Mouse (Mus musculus): Measurements from ENCODE around the gene Adipor2. TPM values are rescaled to one million over a fixed set of nuclear protein-coding genes. Genes with fewer than 3 reads are reported as not detected.

Adipor2 gene
- polyA plus RNA-seq, 1 experiment from 2014 or later = 43.3 TPM

- Histone ChIP-seq H3K4me1 (replicated peaks; ENCODE audit: insufficient read depth, low read length) (no peaks in the 10 kb centered on the region), H3K4me2 (ENCODE audit: low read length) (no peak overlapping the region), H3K36me3 (ENCODE audit: insufficient read depth, low read length) (no peaks in the 10 kb centered on the region), H3K4me3 (replicated peaks; ENCODE audit: low read depth, low read length) (no peak overlapping the region), H3K27me3 (ENCODE audit: insufficient read depth, low read length) (no peaks in the 10 kb centered on the region), H3K9ac (ENCODE audit: low read depth, low read length) (no peak overlapping the region), H3K9me3 (replicated peaks; ENCODE audit: low read length) (no peaks in the 10 kb centered on the region), H3K27ac (no peak overlapping the region)
- WGBS = 94% methylated on average over 3 of the region's 3 CpGs
- ATAC-seq (replicated peaks; ENCODE audit: low FRiP score, low read depth) = no peak
- TF ChIP-seq CTCF (IDR thresholded peaks at IDR 0.05; ENCODE audit: low read depth) = no peak
- DNase-seq (ENCODE audit: low spot score) = no peak
These were observed 16.9 kb downstream of the Adipor2 start for GRCm38 (mm10) chr6:119400649-119401048.

- no peak for TF ChIP-seq CTCF (IDR thresholded peaks at IDR 0.05; ENCODE audit: low read depth)
- 93% methylated on average over 3 of the region's 3 CpGs for WGBS
- H3K4me1 ChIP-seq (replicated peaks; ENCODE audit: insufficient read depth, low read length) = no peaks in the 10 kb centered on the region
- no peaks in the 10 kb centered on the region for H3K36me3 ChIP-seq (ENCODE audit: insufficient read depth, low read length)
- H3K27ac ChIP-seq = no peak overlapping the region
- H3K9ac ChIP-seq (ENCODE audit: low read depth, low read length) = no peak overlapping the region
- H3K27me3 ChIP-seq (ENCODE audit: insufficient read depth, low read length) = no peaks in the 10 kb centered on the region
- no peaks in the 10 kb centered on the region for H3K9me3 ChIP-seq (replicated peaks; ENCODE audit: low read length)
- H3K4me2 ChIP-seq (ENCODE audit: low read length) = no peak overlapping the region
- DNase-seq (ENCODE audit: low spot score) (no peak), ATAC-seq (replicated peaks; ENCODE audit: low FRiP score, low read depth) (no peak)
- no peak overlapping the region for H3K4me3 ChIP-seq (replicated peaks; ENCODE audit: low read depth, low read length)
These were observed 18.1 kb downstream of the Adipor2 start for GRCm38 (mm10) chr6:119399371-119399770.

- H3K4me1 ChIP-seq (replicated peaks; ENCODE audit: insufficient read depth, low read length) = no peaks in the 10 kb centered on the region
- ATAC-seq (replicated peaks; ENCODE audit: low FRiP score, low read depth) = no peak
- WGBS = 58% methylated on average over 5 of the region's 5 CpGs
- no peak for DNase-seq (ENCODE audit: low spot score)
- no peak overlapping the region for H3K4me3 ChIP-seq (replicated peaks; ENCODE audit: low read depth, low read length)
- H3K9ac ChIP-seq (ENCODE audit: low read depth, low read length) = no peak overlapping the region
- no peaks in the 10 kb centered on the region for H3K36me3 ChIP-seq (ENCODE audit: insufficient read depth, low read length)
- no peaks in the 10 kb centered on the region for H3K27me3 ChIP-seq (ENCODE audit: insufficient read depth, low read length)
- no peak overlapping the region for H3K27ac ChIP-seq
- H3K4me2 ChIP-seq (ENCODE audit: low read length) = no peak overlapping the region
- H3K9me3 ChIP-seq (replicated peaks; ENCODE audit: low read length) = no peaks in the 10 kb centered on the region
- no peak for TF ChIP-seq CTCF (IDR thresholded peaks at IDR 0.05; ENCODE audit: low read depth)
These were observed 21.2 kb downstream of the Adipor2 start for GRCm38 (mm10) chr6:119396309-119396634.

- Histone ChIP-seq H3K9ac (ENCODE audit: low read depth, low read length) (no peak overlapping the region), H3K4me2 (ENCODE audit: low read length) (no peak overlapping the region), H3K4me3 (replicated peaks; ENCODE audit: low read depth, low read length) (no peak overlapping the region), H3K27me3 (ENCODE audit: insufficient read depth, low read length) (no peaks in the 10 kb centered on the region), H3K27ac (no peak overlapping the region), H3K9me3 (replicated peaks; ENCODE audit: low read length) (no peaks in the 10 kb centered on the region), H3K36me3 (ENCODE audit: insufficient read depth, low read length) (no peaks in the 10 kb centered on the region), H3K4me1 (replicated peaks; ENCODE audit: insufficient read depth, low read length) (no peaks in the 10 kb centered on the region)
- 74% methylated on average over 14 of the region's 14 CpGs for WGBS
- TF ChIP-seq CTCF (IDR thresholded peaks at IDR 0.05; ENCODE audit: low read depth) = no peak
- ATAC-seq (replicated peaks; ENCODE audit: low FRiP score, low read depth) (no peak), DNase-seq (ENCODE audit: low spot score) (no peak)
These were observed 21.8 kb downstream of the Adipor2 start for GRCm38 (mm10) chr6:119395421-119396308.

GRCm38 (mm10) chr6:119392836-119393235, 24.7 kb downstream of the Adipor2 start:
- no peak overlapping the region for H3K4me3 ChIP-seq (replicated peaks; ENCODE audit: low read depth, low read length)
- no peak overlapping the region for H3K9ac ChIP-seq (ENCODE audit: low read depth, low read length)
- no peaks in the 10 kb centered on the region for H3K36me3 ChIP-seq (ENCODE audit: insufficient read depth, low read length)
- H3K4me1 ChIP-seq (replicated peaks; ENCODE audit: insufficient read depth, low read length) = no peaks in the 10 kb centered on the region; the same call in 1 of the 2 replicates
- H3K9me3 ChIP-seq (replicated peaks; ENCODE audit: low read length) = no peaks in the 10 kb centered on the region
- H3K27me3 ChIP-seq (ENCODE audit: insufficient read depth, low read length) = no peaks in the 10 kb centered on the region
- ATAC-seq (replicated peaks; ENCODE audit: low FRiP score, low read depth) = no peak
- H3K4me2 ChIP-seq (ENCODE audit: low read length) = no peak overlapping the region
- no peak overlapping the region for H3K27ac ChIP-seq
- 75% methylated on average over 9 of the region's 9 CpGs for WGBS
- no peak for DNase-seq (ENCODE audit: low spot score)
- TF ChIP-seq CTCF (IDR thresholded peaks at IDR 0.05; ENCODE audit: low read depth) = no peak

- no peak for DNase-seq (ENCODE audit: low spot score)
- Histone ChIP-seq H3K27ac (no peak overlapping the region), H3K9me3 (replicated peaks; ENCODE audit: low read length) (no peaks in the 10 kb centered on the region), H3K9ac (ENCODE audit: low read depth, low read length) (no peak overlapping the region), H3K4me3 (replicated peaks; ENCODE audit: low read depth, low read length) (no peak overlapping the region), H3K4me2 (ENCODE audit: low read length) (no peak overlapping the region), H3K4me1 (replicated peaks; ENCODE audit: insufficient read depth, low read length) (peaks cover 8% of the 10 kb centered on the region; the same call in 1 of the 2 replicates), H3K36me3 (ENCODE audit: insufficient read depth, low read length) (no peaks in the 10 kb centered on the region), H3K27me3 (ENCODE audit: insufficient read depth, low read length) (no peaks in the 10 kb centered on the region)
- ATAC-seq (replicated peaks; ENCODE audit: low FRiP score, low read depth) = no peak
- WGBS = 90% methylated on average over 4 of the region's 4 CpGs
- no peak for TF ChIP-seq CTCF (IDR thresholded peaks at IDR 0.05; ENCODE audit: low read depth)
These were observed 26.8 kb downstream of the Adipor2 start for GRCm38 (mm10) chr6:119390728-119391127.

All from kidney, postnatal 0 days (tissue).